Mouse (Mus musculus) spleen, embryonic (tissue): Measurements from ENCODE around the gene Sphk2.

Experiments used
- CTCF ChIA-PET: fragments of 350-600 bp; sonication (Branson Sonifier 250); formaldehyde crosslinking; loops from one replicate; lab custom pipeline; 2022; lab: Charles Lee

Sphk2 gene

DNA sequence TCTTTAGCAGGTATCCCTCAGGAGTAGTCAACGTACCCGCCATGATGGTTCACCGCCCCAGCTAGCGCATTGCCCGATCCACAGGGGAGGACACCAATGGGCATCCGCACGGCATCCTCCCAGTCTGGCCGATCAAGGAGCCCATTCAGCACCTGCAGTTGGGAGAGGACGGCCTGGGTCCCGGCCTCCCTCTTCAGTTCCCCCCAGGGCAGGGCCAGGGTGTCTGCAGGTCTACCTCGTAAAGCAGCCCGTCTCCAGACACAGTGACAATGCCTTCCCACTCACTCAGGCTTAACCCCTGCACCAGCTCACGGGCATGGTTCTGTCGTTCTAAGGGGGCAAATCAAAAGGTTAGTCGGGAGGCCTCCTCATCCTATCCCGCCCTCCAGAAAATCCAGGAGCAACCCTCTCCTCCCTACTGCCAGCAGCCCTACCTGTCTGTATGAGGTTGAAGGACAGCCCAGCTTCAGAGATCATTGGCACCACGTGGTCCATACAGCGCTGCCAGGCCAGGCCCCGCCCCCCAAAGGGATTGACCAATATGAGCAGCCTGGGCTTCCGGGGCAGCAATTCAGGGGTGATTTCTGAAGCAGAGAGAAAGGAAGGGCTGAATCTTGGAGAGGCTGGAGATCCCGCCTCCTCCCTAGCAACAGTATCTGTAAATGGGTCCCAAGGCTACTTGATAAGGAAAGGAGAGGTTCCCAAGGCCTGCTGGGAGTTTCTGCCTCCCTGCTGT, 5.6 kb downstream of the Sphk2 start:
- CTCF ChIA-PET: interaction anchor here (0.6 kb wide), 1 partner anchor 64 kb away, joined by 6 read pairs; no protein-coding TSS in a partner anchor

GRCm38 (mm10) chr7:45711316-45712021, 6.3 kb downstream of the Sphk2 start:
- CTCF ChIA-PET: no interaction called here

DNA sequence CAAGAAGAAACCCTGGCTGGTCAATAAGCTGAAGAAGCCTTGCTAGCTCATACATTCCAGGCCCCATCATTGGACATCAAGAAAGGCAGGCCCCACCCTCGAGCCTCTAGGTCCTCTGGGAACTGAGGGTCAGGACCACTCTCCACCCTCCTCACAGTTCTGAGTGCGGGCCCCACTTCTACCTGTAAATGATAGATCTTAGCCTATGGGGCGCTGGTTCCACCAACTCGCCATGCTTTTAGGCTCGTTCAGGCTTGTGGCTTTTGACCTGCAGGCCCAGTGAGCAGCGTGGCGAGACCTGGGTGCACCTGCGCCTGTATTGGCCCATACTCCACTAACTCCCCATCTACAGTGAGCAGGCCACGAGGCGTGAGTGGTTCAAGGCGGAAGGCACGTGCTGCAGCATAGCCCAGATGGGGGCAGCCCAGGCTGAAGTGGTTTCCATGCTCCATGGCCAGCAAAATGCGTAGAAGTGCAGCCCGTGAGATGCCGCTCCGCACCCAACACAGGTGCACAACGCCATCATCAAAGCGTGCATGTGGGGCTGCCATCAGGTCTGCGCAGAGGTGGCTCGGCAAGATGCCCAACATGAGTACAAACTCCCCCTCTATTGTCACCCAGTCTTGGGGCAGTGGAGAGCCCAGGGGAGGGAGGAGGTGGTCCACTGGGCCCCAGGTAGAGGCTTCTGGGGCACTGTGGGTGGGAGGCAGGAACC, 7.2 kb downstream of the Sphk2 start:
- CTCF ChIA-PET: no interaction called here

GRCm38 (mm10) chr7:45709677-45710355, 8.0 kb downstream of the Sphk2 start:
- CTCF ChIA-PET: no interaction called here

- CTCF ChIA-PET: interaction anchor here (1.0 to 1.8 kb wide), 2 partner anchors 8 to 26 kb away, joined by 3 to 8 read pairs; partner anchors contain the start of gene Sphk2
Observed at GRCm38 (mm10) chr7:45709036-45709435, 8.8 kb downstream of the Sphk2 start.

- CTCF ChIA-PET: interaction anchor here (0.6 to 1.8 kb wide), 4 partner anchors 9 to 115 kb away, joined by 3 to 8 read pairs (median 7); partner anchors contain the start of gene Sphk2
Observed at GRCm38 (mm10) chr7:45708221-45708761, 9.5 kb downstream of the Sphk2 start.

- CTCF ChIA-PET: interaction anchor here (0.6 to 1.8 kb wide), 2 partner anchors 10 to 114 kb away, joined by 6 to 8 read pairs; partner anchors contain the start of gene Sphk2
Observed at GRCm38 (mm10) chr7:45707375-45707967, 10.3 kb downstream of the Sphk2 start.

DNA sequence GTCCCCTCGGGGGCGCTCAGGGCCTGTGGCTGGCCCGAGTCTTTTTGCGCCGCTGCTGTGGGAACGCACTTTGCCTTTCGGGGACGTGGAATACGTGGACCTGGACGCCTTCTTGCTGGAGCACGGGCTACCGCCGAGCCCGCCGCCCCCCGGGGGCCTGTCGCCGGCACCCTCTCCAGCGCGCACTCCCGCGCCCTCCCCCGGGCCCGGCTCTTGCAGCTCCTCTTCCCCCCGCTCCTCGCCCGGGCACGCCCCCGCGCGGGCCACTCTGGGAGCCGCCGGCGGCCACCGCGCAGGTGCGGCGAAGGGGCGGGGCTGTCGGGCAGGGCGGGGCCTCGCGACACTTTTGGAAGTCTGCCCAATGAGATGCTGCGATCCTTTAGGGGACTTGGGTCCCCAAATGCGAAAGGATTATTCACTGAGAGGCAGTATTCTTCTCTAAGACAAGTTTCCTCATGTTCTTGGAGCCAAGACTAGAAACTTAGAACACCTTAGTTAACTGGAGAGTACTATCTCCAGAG, 11.0 kb downstream of the Sphk2 start:
- CTCF ChIA-PET: no interaction called here

DNA sequence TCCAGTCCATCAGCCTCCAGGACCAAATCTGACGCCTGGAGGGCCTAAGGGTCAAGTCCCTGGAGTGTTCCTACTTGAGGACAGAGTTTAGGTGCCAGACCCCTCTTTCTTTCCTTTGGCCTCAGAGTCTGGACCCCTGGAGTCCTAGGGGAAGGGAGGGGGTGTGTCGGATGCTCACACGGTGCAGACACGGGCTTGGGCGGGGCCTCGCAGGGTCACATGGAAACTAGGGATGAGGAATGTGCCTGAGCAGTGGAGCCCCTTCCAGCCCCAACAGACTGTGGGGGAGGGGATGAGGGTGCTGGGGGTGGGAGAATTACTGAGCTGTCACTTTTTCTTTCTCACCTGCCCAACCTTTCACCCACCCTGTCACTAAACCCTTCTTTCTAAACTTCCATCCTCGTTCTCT, 11.9 kb downstream of the Sphk2 start:
- CTCF ChIA-PET: interaction anchor here (1.1 kb wide), 1 partner anchor 8 kb away, joined by 3 read pairs; no protein-coding TSS in a partner anchor

DNA sequence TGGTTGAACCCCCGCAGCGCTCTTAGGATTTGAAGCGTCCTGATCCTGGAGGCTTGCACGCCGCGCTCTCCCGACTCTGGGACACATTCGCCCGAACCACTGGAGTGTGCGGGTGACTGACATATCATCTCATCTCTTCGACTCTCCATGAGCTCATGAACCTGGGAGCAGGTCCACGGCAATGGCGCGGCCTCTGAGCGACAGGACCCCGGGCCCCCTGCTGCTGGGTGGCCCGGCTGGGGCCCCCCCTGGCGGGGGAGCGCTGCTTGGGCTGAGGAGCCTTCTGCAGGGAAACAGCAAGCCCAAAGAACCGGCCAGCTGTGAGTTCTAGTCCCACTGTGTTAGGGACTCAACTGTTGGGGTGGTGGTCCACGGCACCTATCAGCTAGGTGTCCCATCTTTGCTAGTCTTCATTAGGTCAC, 12.3 kb downstream of the Sphk2 start:
- CTCF ChIA-PET: interaction anchor here (1.1 kb wide), 1 partner anchor 9 kb away, joined by 3 read pairs; no protein-coding TSS in a partner anchor

GRCm38 (mm10) chr7:45704730-45705442, 12.9 kb downstream of the Sphk2 start, which contains the start of gene Dbp:
Gene Dbp (plus strand): TSS chr7:45705088.
- CTCF ChIA-PET: interaction anchor here (0.6 to 1.4 kb wide), 4 partner anchors 9 to 688 kb away, joined by 3 to 4 read pairs (median 3); partner anchors contain the start of genes Ntn5, Scaf1 and Sphk2

DNA sequence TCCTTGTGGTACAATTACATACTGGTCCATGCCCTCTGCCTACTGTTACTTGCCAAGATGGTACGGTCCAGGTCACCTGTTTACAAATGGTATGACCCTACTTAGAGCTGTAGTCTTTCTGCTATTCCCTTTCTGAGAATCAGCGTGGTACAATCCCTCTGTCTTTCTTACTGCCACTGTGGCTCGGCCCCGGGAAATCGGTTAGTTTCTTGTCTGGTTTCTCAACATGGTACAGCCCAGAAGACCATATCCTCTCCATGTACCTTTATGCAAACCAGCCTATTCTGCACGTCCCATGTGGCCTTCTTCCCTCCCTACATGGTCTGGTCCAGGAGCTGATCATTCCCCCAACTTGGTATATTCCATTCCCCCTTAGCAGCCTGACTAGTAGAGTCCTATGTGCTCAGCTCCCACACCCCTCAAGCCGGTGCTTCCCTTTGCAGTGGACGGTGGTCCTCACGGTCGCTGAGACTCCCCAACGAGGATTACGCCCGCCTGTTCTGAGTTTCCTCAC, 13.7 kb downstream of the Sphk2 start:
- CTCF ChIA-PET: interaction anchor here (1.1 to 1.4 kb wide), 2 partner anchors 13 to 21 kb away, joined by 3 to 4 read pairs; partner anchors contain the start of genes Ntn5 and Sphk2

DNA sequence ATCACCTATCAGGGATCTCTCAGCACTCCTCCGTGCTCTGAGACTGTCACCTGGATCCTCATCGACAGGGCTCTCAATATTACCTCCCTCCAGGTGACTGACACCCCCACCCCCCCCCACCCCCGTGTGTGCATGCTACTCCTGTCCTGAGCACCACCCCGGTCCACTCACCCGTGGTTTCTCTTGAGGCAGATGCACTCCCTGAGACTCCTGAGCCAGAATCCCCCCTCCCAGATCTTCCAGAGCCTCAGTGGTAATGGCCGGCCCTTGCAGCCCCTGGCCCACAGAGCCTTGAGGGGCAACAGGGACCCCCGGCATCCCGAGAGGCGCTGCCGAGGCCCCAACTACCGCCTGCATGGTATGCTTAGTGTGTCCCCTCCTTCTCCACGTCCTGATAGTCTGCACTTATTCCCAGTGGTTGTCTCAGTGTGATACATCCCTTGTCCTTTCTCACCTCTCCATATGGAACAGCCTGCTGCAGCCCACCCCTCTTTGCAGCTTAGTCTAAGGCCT, 14.2 kb downstream of the Sphk2 start:
- CTCF ChIA-PET: interaction anchor here (1.1 to 1.4 kb wide), 2 partner anchors 14 to 20 kb away, joined by 3 to 4 read pairs; partner anchors contain the start of genes Ntn5 and Sphk2

GRCm38 (mm10) chr7:45702809-45703520, 14.8 kb downstream of the Sphk2 start:
- CTCF ChIA-PET: no interaction called here

GRCm38 (mm10) chr7:45702316-45702715, 15.5 kb downstream of the Sphk2 start:
- CTCF ChIA-PET: no interaction called here

DNA sequence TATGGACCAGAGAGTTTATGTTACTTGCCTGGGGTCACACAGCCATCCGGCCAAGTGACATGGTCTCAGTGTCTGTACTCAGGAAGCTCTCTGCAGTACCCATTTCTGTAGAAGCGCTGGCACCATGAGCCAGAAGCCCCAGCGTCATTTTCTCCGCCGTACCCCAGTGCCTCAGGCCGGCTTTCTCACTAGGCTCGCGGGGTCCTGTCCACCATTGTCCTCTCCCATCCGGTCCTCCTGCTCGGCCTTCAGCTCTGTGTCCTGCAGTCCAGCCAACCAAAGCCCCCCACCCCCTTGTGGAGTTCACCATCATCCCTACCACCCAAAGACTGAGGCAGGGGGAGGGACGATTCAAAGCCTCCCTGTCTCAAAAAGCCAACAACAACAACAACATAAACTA, 16.2 kb downstream of the Sphk2 start:
- CTCF ChIA-PET: no interaction called here

GRCm38 (mm10) chr7:45701072-45701471, 16.7 kb downstream of the Sphk2 start:
- CTCF ChIA-PET: interaction anchor here (1.2 kb wide), 1 partner anchor 19 kb away, joined by 3 read pairs; no protein-coding TSS in a partner anchor
